ENCODE assay signal across 13 mouse cellular contexts in genomic region chr5:140900866-140901265, GRCm38 (mm10).
DNase-seq lines count a peak whose midpoint lies in the region; ATAC-seq and TF ChIP-seq lines count a peak whose summit lies in the region.
"Had no signal": no experiment of that assay in that cellular context is flagged by ENCODE, and none has a peak within 500 bp of the region (broad histone marks: within the 10 kb centered on the region; RNA-seq: fewer than 3 reads in every experiment).

No protein-coding gene starts in this region.

- WGBS in lung, postnatal 0 days, result 82% methylated on average over 13 of the region's 13 CpGs

- TF ChIP-seq EP300 in lung, postnatal 0 days (IDR thresholded peaks at IDR 0.05), result no peak

- intact Hi-C loops in left cerebral cortex, postnatal 14 days (cut with DNase I), result no loop called here

- TF ChIP-seq CTCF in lung, postnatal 0 days (IDR thresholded peaks at IDR 0.05), result peak; percentile 55

- H3K4me2 ChIP-seq in lung, postnatal 0 days (replicated peaks; ENCODE audit: low read depth, low read length), result no peak overlapping the region
- H3K4me2 ChIP-seq: embryonic facial prominence, embryonic 12.5 days; forebrain, embryonic 13.5 days; hindbrain, embryonic 15.5 days; limb, embryonic 12.5 days had no signal

- H3K36me3 ChIP-seq in lung, postnatal 0 days (ENCODE audit: insufficient read depth, low read length), result no peaks in the 10 kb centered on the region
- H3K36me3 ChIP-seq: embryonic facial prominence, embryonic 12.5 days; hindbrain, embryonic 15.5 days; limb, embryonic 12.5 days had no signal

- no peaks in the 10 kb centered on the region for H3K9me3 ChIP-seq in lung, postnatal 0 days (ENCODE audit: low read length)
- H3K9me3 ChIP-seq: embryonic facial prominence, embryonic 12.5 days; forebrain, embryonic 13.5 days; hindbrain, embryonic 15.5 days; limb, embryonic 12.5 days; megakaryocyte, embryonic 14.5 days had no signal

- no peak overlapping the region for H3K27ac ChIP-seq in lung, postnatal 0 days (ENCODE audit: low read length)
- H3K27ac ChIP-seq: embryonic facial prominence, embryonic 12.5 days; forebrain, embryonic 13.5 days; hindbrain, embryonic 15.5 days; limb, embryonic 12.5 days had no signal

- peak; percentile 48 for DNase-seq in heart, postnatal 4 days
- no peak for DNase-seq in heart, adult 9 months (ENCODE audit: low spot score in 2 of 2)
- DNase-seq in urinary bladder, postnatal 14 days (ENCODE audit: low spot score), result peak; percentile 9
- DNase-seq in urinary bladder, postnatal 10 days (ENCODE audit: low spot score), result no peak
- no peak for DNase-seq in lung, postnatal 0 days (ENCODE audit: low spot score)
- no peak for DNase-seq in left cerebral cortex, postnatal 14 days (ENCODE audit: low spot score in 2 of 2)
- no peak for DNase-seq in layer of hippocampus, adult 11-12 months (ENCODE audit: low spot score)
- DNase-seq: cerebellum, postnatal 14 days had no signal

- no peaks in the 10 kb centered on the region for H3K27me3 ChIP-seq in lung, postnatal 0 days (replicated peaks; ENCODE audit: insufficient read depth, low read length)
- H3K27me3 ChIP-seq: embryonic facial prominence, embryonic 12.5 days; forebrain, embryonic 13.5 days; hindbrain, embryonic 15.5 days; limb, embryonic 12.5 days had no signal

- no peak overlapping the region for H3K9ac ChIP-seq in lung, postnatal 0 days (replicated peaks; ENCODE audit: low read depth)
- H3K9ac ChIP-seq: embryonic facial prominence, embryonic 12.5 days; forebrain, embryonic 13.5 days; hindbrain, embryonic 15.5 days; limb, embryonic 12.5 days had no signal

- H3K4me3 ChIP-seq in lung, postnatal 0 days (ENCODE audit: low read depth, low read length), result no peak overlapping the region
- H3K4me3 ChIP-seq: embryonic facial prominence, embryonic 12.5 days; forebrain, embryonic 13.5 days; hindbrain, embryonic 15.5 days; limb, embryonic 12.5 days; megakaryocyte, embryonic 14.5 days had no signal

- H3K4me1 ChIP-seq in lung, postnatal 0 days (ENCODE audit: insufficient read depth, low read depth, low read length), result no peaks in the 10 kb centered on the region
- H3K4me1 ChIP-seq: embryonic facial prominence, embryonic 12.5 days; forebrain, embryonic 13.5 days; hindbrain, embryonic 15.5 days; limb, embryonic 12.5 days; megakaryocyte, embryonic 14.5 days had no signal

- no peak for ATAC-seq in lung, postnatal 0 days
- ATAC-seq: forebrain, embryonic 13.5 days had no signal

Comparison
In these comparisons a context has a peak if more than half of its experiments do, and no peak if none do; other contexts are left out.
1. DNase-seq: peak in heart, postnatal 4 days (single experiment) and urinary bladder, postnatal 14 days (single experiment); none in heart, adult 9 months (0 of 2), urinary bladder, postnatal 10 days (single experiment), lung, postnatal 0 days (single experiment), left cerebral cortex, postnatal 14 days (0 of 2) and layer of hippocampus, adult 11-12 months (single experiment).